Comparison of ENCODE assay signal across 8 mouse cellular contexts in genomic region chr8:117259431-117260001, GRCm38 (mm10). TPM values are rescaled to one million over a fixed set of nuclear protein-coding genes. Genes with fewer than 3 reads are reported as not detected.
DNase-seq lines count a peak whose midpoint lies in the region; ATAC-seq lines count a peak whose summit lies in the region.

No protein-coding gene starts in this region.

- H3K36me3 ChIP-seq in forebrain, embryonic 15.5 days = no peaks in the 10 kb centered on the region
- H3K36me3 ChIP-seq in midbrain, embryonic 11.5 days (ENCODE audit: control insufficient read depth, insufficient read depth, low read length) = no peaks in the 10 kb centered on the region

- H3K27me3 ChIP-seq in forebrain, embryonic 15.5 days = no peaks in the 10 kb centered on the region
- no peaks in the 10 kb centered on the region for H3K27me3 ChIP-seq in midbrain, embryonic 11.5 days (ENCODE audit: control insufficient read depth, insufficient read depth, low read length)

- H3K9ac ChIP-seq in forebrain, embryonic 15.5 days (replicated peaks) = peak overlapping the region; percentile 79
- H3K9ac ChIP-seq in midbrain, embryonic 11.5 days (ENCODE audit: low read length) = peak overlapping the region; percentile 95

- peak overlapping the region; percentile 90 for H3K4me2 ChIP-seq in forebrain, embryonic 15.5 days (replicated peaks)
- peak overlapping the region; percentile 83 for H3K4me2 ChIP-seq in midbrain, embryonic 11.5 days

- no peak for ATAC-seq in forebrain, embryonic 15.5 days (replicated peaks)
- ATAC-seq in midbrain, embryonic 11.5 days (ENCODE audit: low FRiP score) = no peak

- DNase-seq in thymus, postnatal 14 days = peak; percentile 43
- no peak for DNase-seq in thymus, postnatal 25 days
- DNase-seq in kidney, postnatal 4 days = peak; percentile 56 to 76
- peak; percentile 89 for DNase-seq in midbrain, embryonic 11.5 days (ENCODE audit: low spot score, missing footprints)
- no peak for DNase-seq in adrenal gland, adult 18-20 months (ENCODE audit: low spot score in 2 of 2)
- DNase-seq in adrenal gland, adult 2 months = no peak
- no peak for DNase-seq in natural killer cell, adult 2 months (ENCODE audit: low spot score in 2 of 2)

- WGBS in forebrain, embryonic 15.5 days = 44% methylated on average over 11 of the region's 11 CpGs
- whole genome bisulfite sequencing in midbrain, embryonic 11.5 days = 70% methylated on average over 11 of the region's 11 CpGs

- peaks cover 46% of the 10 kb centered on the region for H3K4me1 ChIP-seq in forebrain, embryonic 15.5 days
- H3K4me1 ChIP-seq in midbrain, embryonic 11.5 days (ENCODE audit: control insufficient read depth, insufficient read depth, low read length) = peaks cover 39% of the 10 kb centered on the region

- H3K4me3 ChIP-seq in forebrain, embryonic 15.5 days = peak overlapping the region; percentile 73
- peak overlapping the region; percentile 96 for H3K4me3 ChIP-seq in midbrain, embryonic 11.5 days (ENCODE audit: low read depth, low read length)

- H3K9me3 ChIP-seq in forebrain, embryonic 15.5 days = no peaks in the 10 kb centered on the region
- H3K9me3 ChIP-seq in midbrain, embryonic 11.5 days (ENCODE audit: control insufficient read depth, low read length) = no peaks in the 10 kb centered on the region

- peak overlapping the region; percentile 91 for H3K27ac ChIP-seq in forebrain, embryonic 15.5 days (replicated peaks)
- no peak overlapping the region for H3K27ac ChIP-seq in midbrain, embryonic 11.5 days (ENCODE audit: low read depth, low read length)

RNA-seq across cellular contexts. Expression of gene Cmip, which starts 2.7 kb away (rescaled TPM):
- 83.8 and 113 TPM in 2 replicates for polyA plus RNA-seq in forebrain, embryonic 15.5 days (2015; fragmentation: Nextera tagmentation; extraction: Ambion mirVana)
- 23.7 and 28.5 TPM in 2 replicates for polyA plus RNA-seq in midbrain, embryonic 11.5 days (2014; fragmentation: Nextera tagmentation; extraction: Ambion mirVana)
- total RNA-seq in adrenal gland, adult 18-20 months (2021) = 100 to 1,000 TPM; 115 to 162 TPM
- 100 to 1,000 TPM in 1 of 2 experiments, 10 to 100 TPM in 1; 99.3 to 171 TPM for total RNA-seq in adrenal gland, adult 2 months (2021)
- polyA plus RNA-seq in adrenal gland, adult 2 months (2012; rRNA removed) = 104 and 133 TPM in 2 replicates

Comparison
In these comparisons a context has a peak if more than half of its experiments do, and no peak if none do; other contexts are left out.
1. DNase-seq: peak in thymus, postnatal 14 days (single experiment), kidney, postnatal 4 days (2 of 2) and midbrain, embryonic 11.5 days (single experiment); none in thymus, postnatal 25 days (single experiment), adrenal gland, adult 18-20 months (0 of 2), adrenal gland, adult 2 months (single experiment) and natural killer cell, adult 2 months (0 of 2).